Mouse (Mus musculus) liver, embryonic 14.5 days (tissue): Measurements from ENCODE around the gene Sertad1. TPM values are rescaled to one million over a fixed set of nuclear protein-coding genes. Genes with fewer than 3 reads are reported as not detected.

Experiments used
- ATAC-seq: fragments of 200-750 bp; cut with Nextera tagmentation; 2 replicates; pipeline ENCODE4 v1.8.0; 2017; ENCODE audit warnings: moderate number of reproducible peaks, mild to moderate bottlenecking, moderate library complexity; ENCODE audit not compliant: insufficient read depth
- DNase-seq, 3 experiments: peaks; one replicate each; pipeline ENCODE4 v3.0.0-alpha.2; 2012 to 2013; ENCODE audit warnings: low read depth in 3 of 3, low spot score in 3 of 3
- H3K27ac ChIP-seq: fragments of 300-500 bp; sonication (generic); 2 replicates; pipeline ENCODE4 v1.5.1; 2014; ENCODE audit warnings: moderate library complexity, mild to moderate bottlenecking, control low read depth, inconsistent platforms
- H3K27me3 ChIP-seq: fragments of 300-500 bp; sonication (generic); 2 replicates; pipeline ENCODE4 v1.6.1; 2014; ENCODE audit warnings: mild to moderate bottlenecking, low read length, moderate library complexity; ENCODE audit not compliant: control insufficient read depth, insufficient read depth
- H3K36me3 ChIP-seq: fragments of 300-500 bp; sonication (generic); replicated peaks from 2 replicates; pipeline ENCODE4 v1.6.1; 2014; ENCODE audit warnings: low read depth; ENCODE audit not compliant: control insufficient read depth, insufficient read depth
- H3K4me1 ChIP-seq, 2 experiments: fragments of 200-500 bp in 1 of 2; fragments of 300-500 bp in 1 of 2; sonication (generic) in 1 of 2; replicated peaks; 2 replicates each; pipeline ENCODE4 v1.6.1; 2012 to 2014; ENCODE audit warnings: antibody characterized with exemption in 1 of 2, inconsistent platforms in 1 of 2, low read length in 1 of 2; ENCODE audit not compliant: control insufficient read depth in 2 of 2, insufficient read depth in 2 of 2
- H3K4me2 ChIP-seq: fragments of 300-500 bp; sonication (generic); 2 replicates; pipeline ENCODE4 v1.6.1; 2014; ENCODE audit warnings: low read depth, mild to moderate bottlenecking, control low read depth, moderate library complexity
- H3K4me3 ChIP-seq, 2 experiments: fragments of 200-500 bp in 1 of 2; fragments of 300-500 bp in 1 of 2; sonication (generic) in 1 of 2; 2 replicates each; pipeline ENCODE4 v1.5.1; 2012 to 2014; ENCODE audit warnings: low read depth in 2 of 2, low read length in 2 of 2, mild to moderate bottlenecking in 2 of 2, control low read depth in 1 of 2, inconsistent platforms in 1 of 2, moderate library complexity in 1 of 2; ENCODE audit not compliant: insufficient read depth in 1 of 2
- H3K9ac ChIP-seq: fragments of 300-500 bp; sonication (generic); replicated peaks from 2 replicates; pipeline ENCODE4 v1.6.1; 2014; ENCODE audit warnings: mild to moderate bottlenecking, control low read depth, moderate library complexity
- H3K9me3 ChIP-seq: fragments of 300-500 bp; sonication (generic); 2 replicates; pipeline ENCODE4 v1.6.1; 2016; ENCODE audit warnings: low read length, mixed read lengths; ENCODE audit not compliant: control insufficient read depth
- CTCF ChIP-seq: IDR thresholded peaks from 2 replicates; pipeline ENCODE4 v1.5.1; 2016; ENCODE audit warnings: antibody characterized with exemption, low read depth, control low read depth
- EP300 ChIP-seq: IDR thresholded peaks from 2 replicates; pipeline ENCODE4 v1.6.1; 2016; ENCODE audit warnings: antibody characterized with exemption, low read depth
- WGBS: fragments of 180-500 bp; shearing (Covaris S2); extraction: QIAGEN DNeasy Blood & Tissue Kit; methylation state at CpG from one replicate; pipeline ENCODE4 v1.1.7; 2014; ENCODE audit not compliant: insufficient replicate concordance; 5-methylcytosine and 5-hydroxymethylcytosine counted together
- polyA plus RNA-seq, 2 experiments: library from polyadenylated mRNA; depleted of rRNA in 1 of 2; stranded (reverse) in 1 of 2; unstranded in 1 of 2; fragments of >200 nt; fragmentation: Nextera tagmentation in 1 of 2; extraction: Ambion mirVana in 1 of 2; gene quantifications; 2 replicates each; pipeline versions ENCODE4 v1.2.1 to v1.2.3; 2012 to 2014

Sertad1 gene
- polyA plus RNA-seq, 2 experiments: 9.9 to 20.3 TPM

DNA sequence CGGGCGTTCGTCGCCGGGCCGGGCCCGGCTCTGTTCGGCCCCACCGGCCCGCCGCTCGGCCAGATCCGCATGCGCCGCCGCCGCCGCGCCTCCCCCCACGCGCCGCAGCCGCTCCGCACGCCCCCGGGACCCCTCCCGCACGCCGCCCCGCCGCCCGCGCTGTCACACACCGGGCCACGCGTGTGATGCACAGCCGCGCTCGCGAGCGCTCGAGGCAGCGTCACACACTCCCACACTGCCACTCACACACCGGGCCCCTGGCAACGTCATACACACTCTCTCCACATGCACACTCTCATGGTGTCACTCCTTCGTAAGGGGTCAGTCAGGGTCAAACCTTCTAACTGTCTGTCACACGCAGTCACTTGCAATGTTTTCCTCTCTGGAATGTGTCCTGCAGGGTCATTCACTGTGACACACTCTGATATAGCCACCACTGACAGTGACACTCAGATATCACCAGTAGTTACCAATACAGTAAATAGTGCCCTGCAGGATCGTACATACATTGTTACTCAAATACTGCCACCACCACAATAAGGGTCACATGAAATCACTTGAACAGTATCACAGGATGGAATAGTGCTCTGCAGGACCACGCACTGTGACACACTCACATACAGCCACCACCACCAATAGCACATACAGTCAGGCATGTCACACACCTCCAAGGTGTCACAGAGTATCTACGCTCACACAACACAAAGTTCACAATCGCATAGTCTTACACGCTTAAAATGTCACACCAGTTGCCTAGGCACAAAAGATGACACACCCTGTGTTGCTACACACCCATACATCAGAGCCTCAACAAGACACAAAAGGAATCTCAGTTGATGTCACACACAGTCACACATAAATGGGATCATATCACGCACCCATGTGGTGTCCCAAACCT is 39.9 kb upstream of the Sertad1 start:
- peaks cover 23% of the 10 kb centered on the region for H3K36me3 ChIP-seq
- ATAC-seq (no peak), DNase-seq (no peak)
- no peak overlapping the region for H3K27ac ChIP-seq
- no peaks in the 10 kb centered on the region for H3K9me3 ChIP-seq
- peak overlapping the region; percentile 66 for H3K4me2 ChIP-seq
- TF ChIP-seq CTCF (no peak), EP300 (no peak)
- H3K4me1 ChIP-seq: peaks cover 19 to 21% of the 10 kb centered on the region in 2 experiments
- peaks cover 30% of the 10 kb centered on the region for H3K27me3 ChIP-seq
- peak overlapping the region; percentile 49 to 57 for H3K4me3 ChIP-seq
- 9% methylated on average over 44 of the region's 53 CpGs for WGBS
- peak overlapping the region; percentile 34 for H3K9ac ChIP-seq

GRCm38 (mm10) chr7:27447419-27448286 is 39.1 kb upstream of the Sertad1 start, which contains the start of the genes Sptbn4 and Blvrb:
Gene Sptbn4 (minus strand): TSS chr7:27447686.
Gene Blvrb (plus strand): TSS chr7:27447978.
- H3K4me1 ChIP-seq: peaks cover 28 to 29% of the 10 kb centered on the region in 2 experiments
- H3K27ac ChIP-seq: peak within 1 kb of the TSS; percentile 99
- H3K27me3 ChIP-seq: peaks cover 30% of the 10 kb centered on the region
- WGBS: under 1% methylated on average over 54 of the region's 54 CpGs
- TF ChIP-seq CTCF (peak; percentile 51), EP300 (peak; percentile 48)
- H3K9ac ChIP-seq: peak within 1 kb of the TSS; percentile 99
- peaks cover 32% of the 10 kb centered on the region for H3K36me3 ChIP-seq
- peak within 1 kb of the TSS; percentile 99 for H3K4me2 ChIP-seq
- peak within 1 kb of the TSS; percentile 98 to 100 for H3K4me3 ChIP-seq
- ATAC-seq (peak; percentile 81), DNase-seq (peak; percentile 100)
- H3K9me3 ChIP-seq: no peaks in the 10 kb centered on the region

DNA sequence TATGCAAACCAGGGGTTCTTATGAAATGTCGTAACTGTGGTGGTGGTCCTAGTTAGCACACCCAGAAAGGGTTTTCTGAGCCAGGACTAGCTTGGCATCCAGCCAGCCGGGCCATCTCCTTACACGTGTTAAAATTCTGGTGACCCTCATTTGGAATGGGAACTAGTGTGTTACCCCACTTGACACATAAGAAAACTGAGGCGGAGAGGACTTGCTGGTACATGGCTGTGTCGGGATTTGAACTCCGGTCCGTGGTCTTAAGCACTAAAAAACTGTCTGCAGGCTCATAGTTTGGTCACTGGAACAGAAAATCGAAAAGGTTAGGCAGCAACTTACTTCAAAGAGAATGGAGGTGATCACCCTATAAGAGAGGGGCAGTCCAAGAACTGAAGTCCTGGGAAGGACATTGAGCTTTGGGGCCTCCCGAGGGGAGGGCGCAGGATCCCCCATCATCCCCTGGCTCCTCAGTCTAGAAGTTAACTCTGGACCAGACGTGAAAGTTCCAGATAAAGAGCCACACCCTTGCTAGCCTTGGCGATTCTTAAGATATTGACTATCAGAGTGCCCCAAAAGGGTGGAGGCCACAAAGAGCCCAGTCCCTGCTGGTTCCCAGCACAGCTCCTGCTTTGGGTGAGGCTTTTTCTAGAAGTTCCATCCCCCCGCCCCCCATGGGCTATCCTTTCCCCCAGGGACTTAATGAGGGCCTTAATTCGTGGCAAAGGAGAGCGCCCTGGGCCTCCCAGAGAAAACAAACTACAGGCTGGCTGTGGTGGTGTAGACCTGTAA is 38.1 kb upstream of the Sertad1 start:
- peak; percentile 75 for ATAC-seq
- H3K36me3 ChIP-seq: peaks cover 42% of the 10 kb centered on the region
- H3K9ac ChIP-seq: peak overlapping the region; percentile 99
- 13% methylated on average over 15 of the region's 15 CpGs for WGBS
- H3K4me2 ChIP-seq: peak overlapping the region; percentile 99
- peak overlapping the region; percentile 98 to 100 for H3K4me3 ChIP-seq
- DNase-seq: peak; percentile 89 to 92 (median 89)
- peak overlapping the region; percentile 99 for H3K27ac ChIP-seq
- peaks cover 34 to 35% of the 10 kb centered on the region in 2 experiments for H3K4me1 ChIP-seq
- no peak for TF ChIP-seq CTCF
- TF ChIP-seq EP300: peak; percentile 87
- H3K27me3 ChIP-seq: peaks cover 30% of the 10 kb centered on the region
- H3K9me3 ChIP-seq: no peaks in the 10 kb centered on the region

DNA sequence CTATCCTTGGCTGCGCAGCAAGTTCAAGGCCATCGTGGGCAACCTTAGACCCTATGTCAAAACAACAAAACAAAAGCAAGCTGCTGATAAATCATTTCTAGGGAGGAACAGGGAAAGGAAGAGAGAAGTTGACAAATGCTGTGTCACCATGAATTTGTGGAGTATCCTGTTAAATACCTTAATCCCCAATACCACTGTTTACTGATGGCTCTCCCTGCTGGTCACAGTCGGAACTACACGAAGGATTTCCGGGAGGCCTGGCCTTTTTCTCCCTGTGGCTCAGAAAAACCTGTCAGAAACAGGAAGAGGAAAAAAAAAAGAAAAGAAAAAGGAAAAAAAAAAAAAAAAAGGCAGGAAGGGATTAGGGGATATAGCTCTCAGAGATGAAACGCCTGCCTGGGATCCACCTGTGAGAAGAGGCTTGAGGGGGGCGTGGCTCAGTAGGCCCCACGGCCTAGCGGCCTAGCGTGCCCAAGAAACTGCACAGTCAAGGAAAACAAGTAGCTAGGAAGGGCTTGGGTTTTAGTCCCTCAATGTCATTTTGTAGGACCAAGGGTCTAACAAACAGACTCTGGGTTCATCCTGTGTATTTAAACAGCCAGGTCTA is 37.4 kb upstream of the Sertad1 start:
- peaks cover 40 to 41% of the 10 kb centered on the region in 2 experiments for H3K4me1 ChIP-seq
- 9% methylated on average over 10 of the region's 10 CpGs for WGBS
- peak; percentile 24; the same call in 1 of the 2 replicates for ATAC-seq

More for the DNA sequence above, 37.4 kb upstream of the Sertad1 start:
- peak overlapping the region; percentile 99 for H3K4me2 ChIP-seq
- peaks cover 27% of the 10 kb centered on the region for H3K27me3 ChIP-seq
- peak overlapping the region; percentile 99 for H3K9ac ChIP-seq
- no peaks in the 10 kb centered on the region for H3K9me3 ChIP-seq
- H3K4me3 ChIP-seq: peak overlapping the region; percentile 98 to 100
- peaks cover 49% of the 10 kb centered on the region for H3K36me3 ChIP-seq
- TF ChIP-seq EP300 (no peak), CTCF (peak; percentile 81)
- DNase-seq: peak; percentile 69 to 81 (median 70)
- peak overlapping the region; percentile 99 for H3K27ac ChIP-seq
